Mouse (Mus musculus) adrenal gland (tissue): ENCODE measurements around the gene Cntn6.

Experiments used
- intact Hi-C: fragments of 180-260 bp; cut with DNase I; formaldehyde crosslinking; loops from one replicate; pipeline ENCODE4 v1.15.1; 2025

The Cntn6 gene

DNA sequence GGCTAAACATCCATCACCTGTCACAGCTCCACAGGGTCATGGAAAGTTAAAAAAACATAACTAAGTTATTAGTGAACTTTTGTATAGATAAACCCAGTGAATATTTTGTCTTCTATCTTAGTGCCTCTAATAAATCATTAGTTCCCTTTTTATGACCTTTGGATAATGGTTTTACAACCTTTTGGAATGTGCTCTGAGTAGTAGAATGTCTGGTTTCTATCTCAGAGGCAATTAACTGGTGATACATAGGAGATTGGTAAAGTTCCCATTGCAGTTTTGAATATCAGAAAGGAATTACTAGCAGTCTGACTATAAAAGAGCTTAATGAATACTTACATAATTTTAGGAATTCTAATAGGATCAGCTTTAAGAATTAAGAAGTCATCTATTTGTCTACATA, 265.5 kb downstream of the Cntn6 start:
- intact Hi-C loops = no loop called here

DNA sequence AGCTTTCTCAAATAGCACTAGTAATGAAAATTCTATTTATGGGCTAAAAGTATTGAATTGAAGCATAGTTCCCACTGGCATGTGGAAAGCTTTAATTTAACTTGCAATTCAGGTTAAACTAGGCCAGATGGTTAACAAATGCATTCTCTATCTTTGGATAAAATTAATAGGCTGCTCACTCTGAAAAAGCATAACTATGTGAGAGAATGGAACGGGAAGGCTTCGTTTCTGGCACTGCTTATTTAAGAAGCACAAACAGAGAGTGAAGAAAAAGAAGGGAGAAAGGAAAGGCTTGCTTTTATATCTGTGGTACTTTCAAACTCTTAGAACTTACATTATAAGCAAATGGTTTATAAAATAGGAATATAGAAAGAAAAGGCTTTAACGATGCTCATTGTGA, 268.6 kb downstream of the Cntn6 start:
- intact Hi-C loops = no loop called here

DNA sequence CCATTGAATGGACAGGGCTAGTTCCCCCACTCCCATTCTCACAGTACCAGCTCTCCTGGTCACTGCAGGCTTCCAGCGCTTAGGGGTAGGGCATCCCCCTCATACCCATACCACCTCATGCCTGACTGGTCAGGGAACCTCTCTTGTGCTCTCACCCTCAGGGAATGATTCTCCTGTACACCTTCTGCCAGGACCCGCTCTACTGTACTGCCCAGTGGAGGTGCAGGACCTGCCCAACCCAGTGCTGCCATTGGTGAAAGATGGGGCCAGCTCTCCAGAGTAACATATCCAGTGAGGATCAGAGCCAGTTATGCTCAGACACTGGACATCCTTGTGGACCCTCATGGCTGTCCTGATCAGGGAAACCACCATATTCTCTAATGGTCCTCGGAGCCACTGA, 291.3 kb downstream of the Cntn6 start:
- intact Hi-C loops = no loop called here

DNA sequence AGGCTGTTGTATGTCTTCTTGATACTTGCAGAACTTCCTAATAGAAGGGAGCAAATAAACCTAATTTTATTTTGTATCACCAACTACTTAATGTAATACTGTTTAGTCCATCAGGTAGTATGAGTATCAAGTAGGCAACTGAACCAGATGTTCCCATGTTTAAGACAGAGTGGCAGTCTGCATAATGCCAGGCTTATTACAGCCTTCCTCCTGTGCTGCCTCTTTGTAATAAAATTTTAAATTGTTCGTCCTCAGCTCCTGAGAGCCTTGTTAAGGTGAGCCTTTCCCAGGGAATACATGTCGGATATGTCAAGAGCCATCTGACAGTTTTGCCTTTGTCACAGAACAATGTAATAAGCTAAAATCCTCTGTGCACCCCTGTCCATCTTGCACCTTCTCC, 294.9 kb downstream of the Cntn6 start:
- intact Hi-C loops = no loop called here

DNA sequence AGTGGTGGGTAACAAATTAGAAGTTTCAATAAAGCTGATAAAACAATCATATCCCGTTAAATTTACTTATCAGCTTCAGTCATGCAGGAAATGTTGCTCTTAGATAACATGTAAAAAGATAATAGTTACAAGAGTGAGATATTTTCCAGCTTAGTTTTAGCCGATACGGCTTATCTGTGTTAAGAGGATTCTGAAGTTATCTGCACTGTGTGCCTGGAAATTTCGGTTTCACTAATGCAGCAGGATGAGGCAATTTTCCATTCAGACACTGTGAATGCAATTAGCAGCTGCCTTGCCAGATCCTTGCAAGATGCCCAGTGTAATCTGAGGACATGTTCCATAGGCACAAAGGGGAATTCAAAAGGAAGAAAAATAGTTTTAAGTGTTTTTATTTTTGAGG, 315.9 kb downstream of the Cntn6 start:
- intact Hi-C loops = no loop called here

DNA sequence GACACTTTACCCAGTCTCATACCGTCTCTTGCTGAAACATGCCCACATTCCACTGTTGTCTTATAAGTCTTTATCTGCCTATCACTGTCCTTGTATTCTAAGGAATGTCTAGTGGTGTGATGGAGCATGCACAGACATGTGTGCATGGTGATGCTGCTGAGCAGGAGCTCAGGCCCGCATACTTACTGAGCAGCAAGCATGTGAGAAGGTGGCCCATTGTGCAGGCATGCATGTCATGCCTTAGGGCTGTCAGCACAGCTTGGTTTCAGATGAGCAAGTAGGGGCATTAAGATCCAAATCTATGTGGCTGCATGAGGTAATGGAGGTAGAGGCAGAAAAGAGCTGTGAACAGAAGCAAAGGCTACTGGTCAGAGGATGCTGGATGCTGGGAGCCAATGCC, 323.0 kb downstream of the Cntn6 start:
- intact Hi-C loops = no loop called here

DNA sequence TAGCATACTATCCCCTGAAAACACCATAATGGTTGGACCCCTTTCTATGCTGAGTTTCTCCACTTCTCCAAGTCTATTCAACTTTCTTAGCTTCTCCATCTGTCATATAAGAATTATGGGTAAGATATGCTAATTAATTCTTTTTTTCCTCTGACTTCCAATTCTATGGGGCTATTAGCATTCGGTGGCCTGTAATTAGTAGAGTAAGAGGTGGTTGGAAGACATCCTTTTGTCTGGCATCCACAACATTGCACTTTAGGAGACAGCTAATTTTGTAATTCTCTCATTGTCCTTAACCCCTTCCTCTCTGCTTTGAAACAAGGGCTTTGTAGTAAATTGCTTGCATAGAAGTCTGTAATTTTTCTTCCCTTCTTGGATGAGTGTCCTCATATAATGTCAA, 387.1 kb downstream of the Cntn6 start:
- intact Hi-C loops = no loop called here

DNA sequence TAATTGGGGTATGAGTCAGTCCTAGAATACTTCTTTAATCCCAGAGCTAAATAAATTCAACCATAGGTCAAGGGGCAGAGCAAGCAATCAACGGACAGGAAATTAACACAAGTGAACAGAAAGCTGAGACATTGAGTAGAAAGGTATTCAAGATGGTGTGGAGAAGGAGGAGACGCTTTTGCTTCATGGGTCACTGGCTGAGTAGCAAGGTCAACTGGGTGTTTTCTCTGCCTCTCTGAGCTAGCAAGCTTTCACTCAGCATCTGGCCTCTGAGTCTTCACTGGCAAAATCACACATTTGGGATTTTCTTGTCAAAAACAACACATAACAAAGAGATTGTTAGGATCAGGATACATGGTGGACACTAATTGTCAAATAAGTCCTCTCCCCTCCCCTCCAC, 391.4 kb downstream of the Cntn6 start:
- intact Hi-C loops = no loop called here

DNA sequence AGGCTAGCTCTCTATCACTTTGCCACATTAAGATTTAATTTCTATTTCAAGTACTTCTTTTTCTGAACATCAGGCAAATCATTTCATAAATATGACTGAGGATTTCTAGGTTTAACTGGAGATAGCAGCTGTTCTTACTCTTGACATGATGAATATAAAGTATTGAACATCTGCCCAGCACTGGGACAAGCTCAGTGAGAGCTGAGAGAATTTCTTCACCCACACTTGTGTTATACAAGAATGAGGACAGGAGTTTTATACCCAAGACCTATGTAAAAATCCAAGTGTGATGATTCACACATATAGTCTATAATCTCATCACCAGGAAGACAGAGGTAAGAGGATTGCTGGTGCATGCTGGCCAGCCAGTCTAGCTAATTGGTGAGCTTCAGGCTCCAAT, 393.2 kb downstream of the Cntn6 start:
- intact Hi-C loops = no loop called here

DNA sequence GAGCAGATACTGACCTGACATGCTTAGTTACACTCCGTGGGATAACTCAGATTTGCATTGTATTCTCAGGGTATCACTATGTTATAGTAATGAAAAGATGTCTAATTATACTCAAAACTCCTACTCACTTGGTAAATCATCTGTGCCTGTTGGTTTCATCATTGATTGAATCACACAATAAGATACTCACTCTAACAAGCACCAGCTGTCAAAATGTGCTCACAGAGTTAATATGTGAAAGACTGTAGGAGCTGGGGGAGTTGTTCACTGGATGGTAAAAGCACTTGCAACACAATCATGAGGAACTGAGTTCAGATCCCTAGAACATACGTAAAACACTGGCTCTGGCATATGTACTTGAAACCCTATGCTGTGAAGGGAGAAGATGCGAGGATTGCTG, 398.5 kb downstream of the Cntn6 start:
- intact Hi-C loops = no loop called here
